Mouse (Mus musculus) limb, embryonic 11.5 days (tissue): ENCODE measurements at regions not wholly inside any gene's neighbourhood (a gene's known extent, or its start where the extent isn't known, plus 50 kb on each side); places are given as distances from the start of the nearest gene placed in this dataset.
A peak's percentile ranks its signal among the peaks of the same experiment; 100 is the strongest.

ENCODE experiments used
- ATAC-seq: fragments of 200-750 bp; cut with Nextera tagmentation; 2 replicates; pipeline ENCODE4 v1.8.0; 2017; ENCODE audit warnings: low read depth; ENCODE audit not compliant: insufficient number of reproducible peaks, low FRiP score, low TSS enrichment
- DNase-seq: peaks from one replicate; pipeline ENCODE4 v3.0.0-alpha.2; 2015; ENCODE audit warnings: low spot score
- H3K27ac ChIP-seq: fragments of 300-500 bp; sonication (generic); replicated peaks from 2 replicates; pipeline ENCODE4 v1.5.1; 2014; ENCODE audit warnings: low read depth, mild to moderate bottlenecking, low read length
- H3K27me3 ChIP-seq: fragments of 300-500 bp; sonication (generic); 2 replicates; pipeline ENCODE4 v1.6.1; 2014; ENCODE audit warnings: mild to moderate bottlenecking, low read length, mixed read lengths; ENCODE audit not compliant: control insufficient read depth, insufficient read depth
- H3K36me3 ChIP-seq: fragments of 300-500 bp; sonication (generic); 2 replicates; pipeline ENCODE4 v1.6.1; 2014; ENCODE audit warnings: mild to moderate bottlenecking, low read length, moderate library complexity, mixed read lengths; ENCODE audit not compliant: control insufficient read depth, insufficient read depth
- H3K4me1 ChIP-seq: fragments of 300-500 bp; sonication (generic); 2 replicates; pipeline ENCODE4 v1.6.1; 2014; ENCODE audit warnings: low read length, mixed read lengths; ENCODE audit not compliant: control insufficient read depth, insufficient read depth
- H3K4me2 ChIP-seq: fragments of 300-500 bp; sonication (generic); 2 replicates; pipeline ENCODE4 v1.6.1; 2014; ENCODE audit warnings: low read depth, mild to moderate bottlenecking, moderate library complexity; ENCODE audit not compliant: severe bottlenecking
- H3K4me3 ChIP-seq: fragments of 300-500 bp; sonication (generic); 2 replicates; pipeline ENCODE4 v1.5.1; 2014; ENCODE audit warnings: low read depth, low read length
- H3K9ac ChIP-seq: fragments of 300-500 bp; sonication (generic); 2 replicates; pipeline ENCODE4 v1.6.1; 2014; ENCODE audit warnings: mild to moderate bottlenecking, low read length
- H3K9me3 ChIP-seq: fragments of 300-500 bp; sonication (generic); 2 replicates; pipeline ENCODE4 v1.6.1; 2016; ENCODE audit warnings: low read length; ENCODE audit not compliant: control insufficient read depth
- WGBS: fragments of 180-500 bp; shearing (Covaris S2); extraction: QIAGEN DNeasy Blood & Tissue Kit; methylation state at CpG from one replicate; pipeline ENCODE4 v1.1.7; 2014; 5-methylcytosine and 5-hydroxymethylcytosine counted together

GRCm38 (mm10) chr5:43357100-43357680 lies 124.2 kb downstream of the Cpeb2 start:
- Histone ChIP-seq H3K4me3 (no peak overlapping the region), H3K36me3 (no peaks in the 10 kb centered on the region), H3K4me2 (no peak overlapping the region), H3K27me3 (no peaks in the 10 kb centered on the region), H3K4me1 (0 out of 2 replicates have a peak, but pooled peaks cover 3% of the 10 kb centered on the region), H3K27ac (no peak overlapping the region), H3K9me3 (no peaks in the 10 kb centered on the region), H3K9ac (no peak overlapping the region)
- no peak for ATAC-seq
- DNase-seq = no peak
- 91% methylated on average over 5 of the region's 5 CpGs for WGBS

GRCm38 (mm10) chr5:43357901-43358300 lies 124.9 kb downstream of the Cpeb2 start:
- Histone ChIP-seq H3K9ac (no peak overlapping the region), H3K27me3 (no peaks in the 10 kb centered on the region), H3K4me3 (no peak overlapping the region), H3K4me1 (0 out of 2 replicates have a peak, but pooled peaks cover 3% of the 10 kb centered on the region), H3K27ac (no peak overlapping the region), H3K4me2 (no peak overlapping the region), H3K9me3 (no peaks in the 10 kb centered on the region), H3K36me3 (no peaks in the 10 kb centered on the region)
- no peak for ATAC-seq
- 91% methylated on average over 5 of the region's 5 CpGs for WGBS
- no peak for DNase-seq

- no peak for ATAC-seq
- H3K9me3 ChIP-seq = no peaks in the 10 kb centered on the region
- no peak overlapping the region for H3K4me2 ChIP-seq
- no peak for DNase-seq
- no peak overlapping the region for H3K4me3 ChIP-seq
- no peak overlapping the region for H3K27ac ChIP-seq
- H3K9ac ChIP-seq = no peak overlapping the region
- no peaks in the 10 kb centered on the region for H3K27me3 ChIP-seq
- H3K4me1 ChIP-seq = 0 out of 2 replicates have a peak, but pooled peaks cover 3% of the 10 kb centered on the region
- WGBS = 84% methylated on average over 7 of the region's 7 CpGs
- no peaks in the 10 kb centered on the region for H3K36me3 ChIP-seq
Observed at GRCm38 (mm10) chr5:43358928-43359765, 126.2 kb downstream of the Cpeb2 start.

- no peak overlapping the region for H3K27ac ChIP-seq
- H3K36me3 ChIP-seq = no peaks in the 10 kb centered on the region
- H3K9me3 ChIP-seq = no peaks in the 10 kb centered on the region
- DNase-seq (peak; percentile 60), ATAC-seq (no peak)
- H3K4me1 ChIP-seq = 0 out of 2 replicates have a peak, but pooled peaks cover 2% of the 10 kb centered on the region
- H3K4me3 ChIP-seq = no peak overlapping the region
- H3K4me2 ChIP-seq = no peak overlapping the region
- WGBS = 49% methylated on average over 3 of the region's 3 CpGs
- no peaks in the 10 kb centered on the region for H3K27me3 ChIP-seq
- H3K9ac ChIP-seq = no peak overlapping the region
Observed at GRCm38 (mm10) chr5:43360298-43360697, 127.3 kb downstream of the Cpeb2 start.

GRCm38 (mm10) chr5:43361026-43361425 lies 128.1 kb downstream of the Cpeb2 start:
- 97% methylated on average over 1 of the region's 1 CpGs for WGBS
- no peak overlapping the region for H3K4me2 ChIP-seq

GRCm38 (mm10) chr5:43372385-43372784 lies 139.4 kb downstream of the Cpeb2 start:
- Histone ChIP-seq H3K27ac (no peak overlapping the region), H3K9me3 (no peaks in the 10 kb centered on the region), H3K27me3 (no peaks in the 10 kb centered on the region), H3K9ac (no peak overlapping the region), H3K4me1 (no peaks in the 10 kb centered on the region), H3K4me2 (no peak overlapping the region), H3K4me3 (no peak overlapping the region), H3K36me3 (no peaks in the 10 kb centered on the region)
- DNase-seq = no peak
- ATAC-seq = no peak
- WGBS = 84% methylated on average over 1 of the region's 1 CpGs

More at GRCm38 (mm10) chr5:43361026-43361425, 128.1 kb downstream of the Cpeb2 start:
- Histone ChIP-seq H3K4me3 (no peak overlapping the region), H3K4me1 (no peaks in the 10 kb centered on the region), H3K27ac (no peak overlapping the region), H3K27me3 (no peaks in the 10 kb centered on the region), H3K36me3 (no peaks in the 10 kb centered on the region), H3K9ac (no peak overlapping the region), H3K9me3 (no peaks in the 10 kb centered on the region)
- DNase-seq (no peak), ATAC-seq (no peak)

- 86% methylated on average over 3 of the region's 3 CpGs for WGBS
- Histone ChIP-seq H3K4me2 (no peak overlapping the region), H3K4me1 (no peaks in the 10 kb centered on the region), H3K27ac (no peak overlapping the region), H3K9me3 (no peaks in the 10 kb centered on the region), H3K27me3 (no peaks in the 10 kb centered on the region), H3K9ac (no peak overlapping the region), H3K36me3 (no peaks in the 10 kb centered on the region), H3K4me3 (no peak overlapping the region)
- no peak for DNase-seq
- no peak for ATAC-seq
Observed at GRCm38 (mm10) chr5:43384689-43385375, 130.5 kb upstream of the C1qtnf7 start.

- DNase-seq = no peak
- Histone ChIP-seq H3K9me3 (no peaks in the 10 kb centered on the region), H3K4me1 (no peaks in the 10 kb centered on the region), H3K27me3 (no peaks in the 10 kb centered on the region), H3K9ac (no peak overlapping the region), H3K27ac (no peak overlapping the region), H3K4me3 (no peak overlapping the region), H3K36me3 (no peaks in the 10 kb centered on the region), H3K4me2 (no peak overlapping the region)
- 21% methylated on average over 2 of the region's 2 CpGs for WGBS
- no peak for ATAC-seq
Observed at GRCm38 (mm10) chr5:43390997-43391396, 124.3 kb upstream of the C1qtnf7 start.
